Mouse (Mus musculus) spleen, embryonic (tissue): ENCODE data around the gene Scn8a.

Experiments
- CTCF ChIA-PET: fragments of 350-600 bp; sonication (Branson Sonifier 250); formaldehyde crosslinking; loops from one replicate; lab custom pipeline; 2022; lab: Charles Lee

The Scn8a gene

DNA sequence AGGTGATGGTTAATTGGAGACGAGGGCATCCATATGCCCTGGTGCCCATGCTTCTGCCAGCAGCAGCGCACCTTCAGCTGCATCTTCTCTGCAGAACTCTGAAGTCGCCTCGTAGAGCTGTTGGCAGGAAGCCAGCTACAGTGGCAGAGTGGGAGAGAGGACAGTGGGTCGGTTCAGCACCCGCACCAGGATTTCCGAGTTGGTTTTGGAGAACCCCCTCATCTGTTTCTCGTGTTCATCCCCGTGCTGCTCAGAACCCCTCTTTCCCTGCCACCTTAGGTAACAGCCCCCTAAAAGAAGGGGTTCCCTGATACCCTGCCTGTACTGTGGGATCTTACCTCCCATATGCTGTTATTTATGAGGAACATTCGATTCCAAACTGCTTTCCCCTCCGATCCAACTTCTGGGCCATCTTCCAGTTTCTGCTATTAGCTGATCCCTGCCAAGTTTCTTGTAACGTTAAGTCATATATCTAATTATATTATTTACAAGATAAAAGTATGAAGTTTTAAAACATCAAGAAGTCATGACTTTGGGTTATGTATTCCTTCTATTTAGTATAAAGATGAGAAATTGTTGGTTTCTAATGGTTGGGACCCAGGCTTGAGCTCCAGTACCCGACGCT is 138.8 kb downstream of the Scn8a start:
- CTCF ChIA-PET = no interaction called here

DNA sequence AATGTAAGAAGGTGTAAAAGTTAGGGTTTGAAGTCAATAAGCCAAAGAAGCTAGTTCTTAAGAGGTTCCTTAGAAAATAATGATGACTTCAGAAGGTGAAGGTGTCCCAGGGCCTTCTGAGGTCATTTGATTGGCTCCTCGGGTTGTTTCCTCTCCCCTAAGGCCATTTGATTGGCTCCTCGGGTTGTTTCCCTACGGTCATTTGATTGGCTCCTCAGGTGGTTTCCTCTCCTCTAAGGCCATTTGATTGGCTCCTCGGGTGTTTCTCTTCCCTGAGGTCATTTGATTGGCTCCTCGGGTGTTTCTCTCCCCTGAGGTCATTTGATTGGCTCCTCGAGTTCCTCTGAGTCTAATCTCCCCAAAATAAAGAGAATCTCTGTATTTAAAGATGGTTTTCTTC is 141.7 kb downstream of the Scn8a start:
- CTCF ChIA-PET = interaction anchor here (0.7 kb wide), 1 partner anchor 414 kb away, joined by 4 read pairs; no protein-coding TSS in a partner anchor

DNA sequence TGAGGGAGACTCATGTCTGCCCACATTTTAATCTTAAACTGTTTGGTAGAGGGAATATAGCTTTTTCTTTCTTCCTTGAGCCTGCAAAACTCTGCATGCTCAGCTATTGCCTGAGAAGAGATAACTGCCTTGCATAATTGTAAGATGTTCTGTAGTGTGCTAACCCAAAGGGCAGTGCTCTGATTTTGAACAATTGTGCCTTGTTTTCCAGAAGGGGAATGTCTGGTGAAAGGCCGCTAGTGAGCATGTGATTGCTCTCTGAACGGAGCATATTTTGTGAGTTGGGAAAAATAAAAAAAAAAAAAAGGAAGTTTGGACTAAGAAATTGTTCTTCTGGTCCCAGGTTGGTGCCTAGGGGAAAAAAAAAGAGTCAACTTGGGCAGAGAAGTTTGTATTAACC is 159.3 kb downstream of the Scn8a start:
- CTCF ChIA-PET = no interaction called here

- CTCF ChIA-PET = no interaction called here
Observed at GRCm38 (mm10) chr15:101039651-101040050, 170.0 kb downstream of the Scn8a start.

GRCm38 (mm10) chr15:101041966-101042365 is 172.3 kb downstream of the Scn8a start:
- CTCF ChIA-PET = interaction anchor here (1.2 kb wide), 1 partner anchor 285 kb away, joined by 3 read pairs; no protein-coding TSS in a partner anchor

DNA sequence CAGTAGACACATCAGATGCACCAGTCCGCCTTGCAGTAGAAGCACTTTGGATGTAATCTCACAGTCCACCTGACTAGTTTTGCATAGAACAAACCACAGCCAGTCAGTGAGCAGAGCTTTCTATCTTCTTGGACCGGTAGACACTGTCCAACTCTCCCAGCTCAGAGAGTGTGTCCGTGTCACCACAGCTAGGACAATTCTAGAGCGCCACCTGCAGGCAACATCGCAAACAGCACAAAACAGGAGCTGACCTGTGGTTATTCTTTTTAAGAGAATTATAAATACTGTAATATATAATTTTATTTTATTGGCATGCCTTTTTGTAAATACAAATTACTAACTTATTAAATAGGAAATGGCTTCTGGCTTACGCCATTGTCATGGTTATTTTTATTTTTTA is 173.0 kb downstream of the Scn8a start:
- CTCF ChIA-PET = interaction anchor here (1.2 kb wide), 1 partner anchor 285 kb away, joined by 3 read pairs; no protein-coding TSS in a partner anchor

DNA sequence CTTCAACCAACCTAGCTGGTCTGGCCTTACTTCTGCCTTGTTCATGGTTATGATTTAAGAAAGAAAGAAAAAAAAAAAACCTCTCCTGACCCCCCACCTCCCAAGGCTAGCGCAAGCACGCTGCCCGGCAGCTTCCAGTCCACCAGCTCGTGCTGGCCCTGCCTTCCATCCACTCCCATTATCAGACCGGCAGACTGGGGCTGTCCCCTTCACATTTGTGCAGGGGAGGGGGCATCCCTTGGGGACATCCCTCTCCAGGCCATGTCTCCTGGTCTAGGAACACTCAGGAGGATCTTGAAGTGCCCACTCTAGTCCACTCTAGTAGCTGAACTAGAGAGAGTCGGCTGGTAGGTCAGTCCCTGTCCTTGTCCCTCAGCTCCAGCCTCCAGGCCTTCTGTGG is 174.9 kb downstream of the Scn8a start:
- CTCF ChIA-PET = no interaction called here

- CTCF ChIA-PET = no interaction called here
Observed at GRCm38 (mm10) chr15:101046039-101046526, 176.4 kb downstream of the Scn8a start.

GRCm38 (mm10) chr15:101046527-101047193 is 177.0 kb downstream of the Scn8a start:
- CTCF ChIA-PET = no interaction called here

GRCm38 (mm10) chr15:101047194-101047555 is 177.5 kb downstream of the Scn8a start, which contains the start of gene Gm47841:
Gene Gm47841 (minus strand): TSS chr15:101047397.
- CTCF ChIA-PET = no interaction called here

GRCm38 (mm10) chr15:101048338-101048896 is 178.8 kb downstream of the Scn8a start:
- CTCF ChIA-PET = interaction anchor here (0.6 kb wide), 1 partner anchor 18 kb away, joined by 8 read pairs; no protein-coding TSS in a partner anchor

GRCm38 (mm10) chr15:101051869-101052268 is 182.2 kb downstream of the Scn8a start:
- CTCF ChIA-PET = no interaction called here

DNA sequence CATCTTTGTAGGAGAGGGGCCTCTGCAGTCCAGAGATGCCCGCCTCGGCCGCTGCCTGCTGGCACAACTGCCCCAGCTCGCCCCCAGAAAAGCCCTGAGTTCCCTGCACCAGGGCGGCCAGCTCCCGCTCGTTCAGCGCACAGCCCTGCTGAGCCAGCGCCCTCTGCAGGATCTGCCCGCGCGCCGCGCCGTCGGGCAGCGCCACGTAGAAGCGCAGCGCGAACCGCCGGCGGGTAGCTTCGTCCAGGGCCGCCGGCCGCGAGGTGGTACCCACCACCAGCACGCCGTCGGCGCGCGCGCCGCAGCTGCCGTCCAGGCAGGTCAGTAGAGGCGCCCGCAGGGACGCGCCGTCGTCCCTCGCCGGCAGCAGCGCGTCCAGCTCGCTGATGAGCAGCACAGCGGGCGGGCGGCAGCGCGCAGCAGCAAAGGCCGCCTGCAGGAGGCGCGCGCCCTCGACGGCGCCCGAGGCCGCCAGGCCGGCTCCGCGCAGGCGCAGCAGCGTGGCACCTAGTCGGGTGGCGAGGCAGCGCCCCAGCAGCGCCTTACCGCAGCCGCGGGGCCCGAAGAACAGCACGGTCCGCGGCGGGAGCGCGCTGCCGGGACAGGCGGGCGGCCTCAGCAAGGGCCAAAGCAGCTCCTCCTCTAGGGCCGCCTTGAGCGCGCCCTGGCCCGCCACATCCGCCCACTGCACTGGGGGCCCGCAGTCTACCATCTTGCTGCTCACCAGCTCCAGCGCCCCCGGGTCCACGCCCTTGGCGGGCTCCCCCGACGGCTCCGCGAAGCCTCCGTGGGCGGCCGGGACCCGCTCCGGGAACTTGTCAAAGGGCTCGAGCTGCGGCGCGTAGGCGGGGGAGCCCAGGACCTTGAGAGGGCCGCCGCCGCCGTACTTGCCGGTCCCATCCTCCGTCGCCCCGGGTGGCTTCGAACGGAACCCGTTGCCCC is 183.2 kb downstream of the Scn8a start:
- CTCF ChIA-PET = no interaction called here

GRCm38 (mm10) chr15:101053832-101054459 is 184.3 kb downstream of the Scn8a start:
- CTCF ChIA-PET = no interaction called here

DNA sequence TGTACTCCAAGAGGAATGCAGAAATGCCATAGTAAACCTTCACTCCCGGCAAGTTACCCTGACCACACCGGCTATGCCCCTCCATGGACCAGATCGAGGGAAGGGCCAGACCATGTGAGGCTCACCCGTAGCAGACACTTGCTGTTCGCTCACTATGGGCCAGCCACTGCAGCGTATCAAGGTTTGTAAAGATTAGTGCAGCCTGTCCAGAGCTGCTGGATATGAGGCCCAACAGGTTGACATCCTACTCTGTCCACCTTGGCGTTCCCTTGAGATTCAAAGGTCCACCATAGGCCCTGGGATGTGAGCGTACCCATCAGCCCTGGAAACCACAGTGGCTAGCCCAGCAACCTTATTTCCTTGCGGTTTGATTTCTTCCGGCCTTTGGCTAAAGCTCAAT is 184.9 kb downstream of the Scn8a start:
- CTCF ChIA-PET = no interaction called here

DNA sequence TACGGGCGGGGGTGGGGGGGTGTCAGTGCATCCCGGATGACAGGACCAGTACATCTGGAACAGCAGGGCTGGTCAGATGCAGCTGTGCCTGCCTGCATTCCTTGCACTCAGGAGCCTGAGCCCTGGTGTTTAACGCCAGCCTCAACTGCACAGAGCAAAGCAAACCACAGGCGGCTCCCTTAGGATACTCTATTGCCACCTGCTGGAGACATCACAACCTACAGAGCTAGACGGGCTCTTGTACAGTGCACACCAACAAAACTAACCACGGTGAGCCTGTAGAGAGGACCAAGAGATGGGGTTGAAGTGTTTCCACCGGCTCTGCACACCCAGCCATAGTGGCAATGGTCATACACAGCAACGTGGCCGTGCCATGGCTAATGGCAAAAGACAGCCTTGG is 186.6 kb downstream of the Scn8a start:
- CTCF ChIA-PET = no interaction called here

DNA sequence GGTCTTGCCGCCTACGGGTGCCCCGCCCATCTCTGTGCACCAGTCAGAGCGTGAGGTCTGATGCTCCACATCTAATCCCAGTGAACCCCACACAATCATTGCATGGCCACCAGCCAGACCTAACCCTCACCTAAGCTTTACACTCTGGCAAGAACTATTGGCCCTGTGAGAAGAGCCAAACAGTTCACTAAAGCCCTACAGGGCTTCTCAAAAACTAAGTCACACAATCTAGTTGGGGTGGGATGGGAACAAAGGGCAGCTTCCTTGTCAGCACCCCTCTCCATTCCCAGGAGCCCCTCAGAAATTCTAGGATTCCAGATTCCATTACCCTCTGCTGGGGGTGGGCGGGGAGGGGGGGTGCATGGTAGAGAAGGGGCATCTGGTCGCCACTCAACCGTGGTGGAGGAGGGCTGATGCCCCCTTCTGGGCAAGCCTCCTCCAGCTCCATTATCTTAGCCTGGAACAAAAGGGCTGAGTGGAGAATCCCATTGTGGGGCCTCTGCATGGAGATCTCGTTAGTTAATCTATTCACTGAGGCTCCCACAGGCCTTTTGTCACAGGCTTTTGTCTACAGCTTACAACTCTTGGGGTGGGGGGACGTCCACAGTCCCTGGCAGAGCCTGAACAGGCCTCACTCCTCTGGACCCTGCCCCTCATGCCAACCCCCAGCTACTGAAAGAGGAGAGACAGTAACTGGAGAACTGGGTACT is 190.1 kb downstream of the Scn8a start:
- CTCF ChIA-PET = no interaction called here

DNA sequence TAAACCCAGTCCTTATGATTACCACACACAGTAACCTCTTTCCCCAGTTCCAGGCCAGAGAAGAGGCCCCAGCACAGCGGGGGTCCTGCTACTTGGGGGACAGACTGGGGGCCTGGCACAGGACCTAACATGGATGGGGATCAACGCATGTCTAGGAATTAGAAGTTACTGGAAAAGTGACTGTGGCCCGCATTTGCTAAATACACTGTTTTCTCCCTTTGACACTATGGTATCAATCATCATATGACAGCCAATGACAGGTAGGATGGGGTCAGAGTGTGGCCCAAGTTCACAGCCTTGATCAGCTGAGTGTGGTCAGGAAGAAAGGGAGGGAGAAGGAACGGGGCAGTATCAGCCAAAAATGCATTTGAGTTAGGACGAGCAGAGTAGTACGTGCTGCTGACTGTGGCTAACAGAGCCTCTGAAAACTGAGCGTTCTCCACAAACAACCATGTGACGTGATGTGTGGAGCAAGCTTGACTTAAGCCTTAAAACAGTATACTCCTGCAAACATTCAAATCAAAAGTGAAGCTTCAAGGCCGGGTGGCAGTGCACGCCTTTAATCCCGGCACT is 190.7 kb downstream of the Scn8a start:
- CTCF ChIA-PET = no interaction called here

GRCm38 (mm10) chr15:101065069-101065468 is 195.4 kb downstream of the Scn8a start:
- CTCF ChIA-PET = no interaction called here

GRCm38 (mm10) chr15:101066364-101066847 is 196.7 kb downstream of the Scn8a start:
- CTCF ChIA-PET = interaction anchor here (0.6 kb wide), 1 partner anchor 18 kb away, joined by 8 read pairs; no protein-coding TSS in a partner anchor
